Mouse (Mus musculus): Measurements from ENCODE around the gene Chd4.

- TF ChIP-seq CTCF (IDR thresholded peaks at IDR 0.05; ENCODE audit: low read depth, low read length) (no peak), POLR2A (IDR thresholded peaks at IDR 0.05; ENCODE audit: borderline replicate concordance, low read depth, low read length) (no peak)
Measured at GRCm38 (mm10) chr6:125154550-125154949, 58.8 kb downstream of the Chd4 start.

Data from bone marrow macrophage, adult 2 months (primary cell).